Mouse (Mus musculus) hindbrain, postnatal 0 days (tissue): ENCODE results near the gene Otud4. TPM values are rescaled to one million over a fixed set of nuclear protein-coding genes. Genes with fewer than 3 reads are reported as not detected.
A peak's percentile ranks its signal among the peaks of the same experiment; 100 is the strongest.
"Not testable (repeated sequence)": the region's sequence is repeated elsewhere in the genome, so short reads cannot be mapped to it uniquely, and the experiment has no call there.

Experiments used
- ATAC-seq: fragments of 200-750 bp; cut with Nextera tagmentation; 2 replicates; pipeline ENCODE4 v1.8.0; 2017; ENCODE audit warnings: mild to moderate bottlenecking, moderate TSS enrichment, moderate library complexity
- DNase-seq: peaks from one replicate; pipeline ENCODE4 v3.0.0-alpha.2; 2015; ENCODE audit warnings: low spot score
- H3K27ac ChIP-seq: fragments of 300-500 bp; sonication (generic); 2 replicates; pipeline ENCODE4 v1.5.1; 2014; ENCODE audit warnings: mild to moderate bottlenecking
- H3K27me3 ChIP-seq: fragments of 300-500 bp; sonication (generic); 2 replicates; pipeline ENCODE4 v1.6.1; 2014; ENCODE audit warnings: low read length, mixed read lengths; ENCODE audit not compliant: insufficient read depth
- H3K36me3 ChIP-seq: fragments of 300-500 bp; sonication (generic); 2 replicates; pipeline ENCODE4 v1.6.1; 2014; ENCODE audit warnings: low read length, mixed read lengths; ENCODE audit not compliant: insufficient read depth
- H3K4me1 ChIP-seq: fragments of 300-500 bp; sonication (generic); 2 replicates; pipeline ENCODE4 v1.6.1; 2014; ENCODE audit warnings: antibody characterized with exemption, low read length, mixed read lengths; ENCODE audit not compliant: insufficient read depth
- H3K4me2 ChIP-seq: fragments of 300-500 bp; sonication (generic); 2 replicates; pipeline ENCODE4 v1.6.1; 2014; ENCODE audit warnings: low read depth, mild to moderate bottlenecking, low read length, moderate library complexity, mixed read lengths
- H3K4me3 ChIP-seq: fragments of 300-500 bp; sonication (generic); 2 replicates; pipeline ENCODE4 v1.5.1; 2014; ENCODE audit warnings: low read length
- H3K9ac ChIP-seq: fragments of 300-500 bp; sonication (generic); replicated peaks from 2 replicates; pipeline ENCODE4 v1.6.1; 2014; ENCODE audit warnings: mild to moderate bottlenecking, low read length, moderate library complexity, mixed read lengths
- H3K9me3 ChIP-seq: fragments of 300-500 bp; sonication (generic); 2 replicates; pipeline ENCODE4 v1.6.1; 2016; ENCODE audit warnings: low read length, mixed read lengths
- CTCF ChIP-seq: IDR thresholded peaks from 2 replicates; pipeline ENCODE4 v1.5.1; 2016; ENCODE audit warnings: antibody characterized with exemption, control low read depth, low read depth
- WGBS: fragments of 180-500 bp; shearing (Covaris S2); extraction: QIAGEN DNeasy Blood & Tissue Kit; methylation state at CpG from one replicate; pipeline ENCODE4 v1.1.7; 2014; 5-methylcytosine and 5-hydroxymethylcytosine counted together
- polyA plus RNA-seq: library from polyadenylated mRNA; unstranded; fragments of >200 nt; fragmentation: Nextera tagmentation; extraction: Ambion mirVana; gene quantifications from 2 replicates; pipeline ENCODE4 v1.2.1, GENCODE M21; 2015
- total RNA-seq: library from RNA; depleted of rRNA; stranded (reverse); fragments of >200 nt; gene quantifications from 2 replicates; pipeline ENCODE4 v1.2.3, GENCODE M21; 2014

Gene Otud4
- total and polyA plus RNA-seq, 2 experiments from 2014 or later: 6.1 to 26.0 TPM

- Histone ChIP-seq H3K9ac (no peak overlapping the region), H3K4me2 (no peak overlapping the region), H3K4me3 (no peak overlapping the region), H3K27me3 (no peaks in the 10 kb centered on the region), H3K36me3 (peaks cover 23% of the 10 kb centered on the region), H3K27ac (no peak overlapping the region), H3K4me1 (no peaks in the 10 kb centered on the region), H3K9me3 (no peaks in the 10 kb centered on the region)
- ATAC-seq: no peak
- TF ChIP-seq CTCF: no peak
- WGBS: 84% methylated on average over 4 of the region's 4 CpGs
- no peak for DNase-seq
These were observed 37.0 kb downstream of the Otud4 start for GRCm38 (mm10) chr8:79676461-79676860.

DNA sequence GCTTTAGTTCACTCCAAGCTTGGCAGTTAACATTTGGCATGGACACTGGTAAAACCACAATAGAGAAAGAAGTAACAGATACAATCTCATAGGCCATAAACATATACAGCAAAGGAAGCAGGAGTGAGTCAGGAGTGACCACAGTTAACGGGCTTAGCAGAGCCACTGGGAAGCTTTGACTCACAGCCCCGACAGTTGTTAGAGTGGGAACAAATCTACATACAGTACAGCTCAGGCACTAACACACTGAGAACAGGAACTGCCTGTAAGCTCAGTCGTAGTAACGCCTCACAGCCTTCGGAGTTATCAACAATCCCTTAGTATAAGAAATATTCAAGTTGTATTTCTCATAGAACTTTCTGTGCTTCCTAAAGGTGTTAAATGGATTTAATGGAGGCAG lies 39.6 kb downstream of the Otud4 start:
- 71% methylated on average over 5 of the region's 5 CpGs for WGBS

GRCm38 (mm10) chr8:79680083-79680482 lies 40.7 kb downstream of the Otud4 start:
- H3K36me3 ChIP-seq, H3K9ac ChIP-seq, H3K9me3 ChIP-seq, H3K27me3 ChIP-seq, H3K4me1 ChIP-seq, DNase-seq: not testable (repeated sequence)
- 0 out of 2 replicates have a peak overlapping the region, but pooled peaks have one; percentile 29 for H3K27ac ChIP-seq
- ATAC-seq: 0 out of 2 replicates have a peak, but pooled peaks have one; percentile 64
- peak overlapping the region; percentile 69 for H3K4me2 ChIP-seq
- 34% methylated on average over 10 of the region's 10 CpGs for WGBS
- H3K4me3 ChIP-seq: peak overlapping the region; percentile 40

More for the DNA sequence above, 39.6 kb downstream of the Otud4 start:
- Histone ChIP-seq H3K27ac (no peak overlapping the region), H3K9ac (no peak overlapping the region), H3K36me3 (peaks cover 8% of the 10 kb centered on the region; the same call in 1 of the 2 replicates), H3K4me3 (no peak overlapping the region), H3K9me3 (no peaks in the 10 kb centered on the region), H3K4me1 (no peaks in the 10 kb centered on the region), H3K4me2 (no peak overlapping the region), H3K27me3 (no peaks in the 10 kb centered on the region)
- no peak for TF ChIP-seq CTCF
- ATAC-seq: no peak
- DNase-seq: no peak

DNA sequence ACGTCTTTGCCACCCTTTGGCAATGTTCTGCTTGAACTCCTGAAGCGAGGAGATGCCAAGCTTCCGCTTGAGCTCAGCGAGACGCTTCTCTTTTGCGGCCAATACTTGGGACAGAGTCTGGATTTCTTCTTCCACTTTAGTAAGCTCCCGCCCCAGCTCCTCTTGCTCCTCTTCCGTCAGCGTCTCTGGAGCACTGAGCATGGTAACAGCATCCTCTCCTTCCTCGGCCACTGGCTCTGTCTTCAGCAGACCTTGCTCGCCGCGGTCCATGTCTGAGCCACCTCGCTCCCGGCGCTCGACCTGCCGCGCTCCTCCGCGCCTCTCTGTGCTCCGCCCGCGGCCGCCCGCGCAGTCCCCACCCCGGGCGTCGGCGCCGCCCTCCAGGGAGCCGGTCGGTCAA lies 41.1 kb downstream of the Otud4 start:
- no peaks in the 10 kb centered on the region for H3K9me3 ChIP-seq
- peak; percentile 44 for DNase-seq
- WGBS: 8% methylated on average over 34 of the region's 34 CpGs
- 0 out of 2 replicates have a peak overlapping the region, but pooled peaks have one; percentile 30 for H3K9ac ChIP-seq
- H3K4me1 ChIP-seq: no peaks in the 10 kb centered on the region
- H3K27ac ChIP-seq: peak overlapping the region; percentile 29; the same call in 1 of the 2 replicates
- peak; percentile 74 for ATAC-seq
- peak overlapping the region; percentile 40 for H3K4me3 ChIP-seq
- H3K36me3 ChIP-seq: peaks cover 8% of the 10 kb centered on the region; the same call in 1 of the 2 replicates
- TF ChIP-seq CTCF: no peak
- H3K27me3 ChIP-seq: no peaks in the 10 kb centered on the region
- peak overlapping the region; percentile 69 for H3K4me2 ChIP-seq

- Histone ChIP-seq H3K27ac (peak overlapping the region; percentile 29; the same call in 1 of the 2 replicates), H3K4me1 (no peaks in the 10 kb centered on the region), H3K27me3 (no peaks in the 10 kb centered on the region), H3K4me3 (peak overlapping the region; percentile 40), H3K9me3 (no peaks in the 10 kb centered on the region), H3K36me3 (peaks cover 8% of the 10 kb centered on the region; the same call in 1 of the 2 replicates), H3K9ac (0 out of 2 replicates have a peak overlapping the region, but pooled peaks have one; percentile 30), H3K4me2 (peak overlapping the region; percentile 69)
- no peak for TF ChIP-seq CTCF
- ATAC-seq (peak; percentile 28; the same call in 1 of the 2 replicates), DNase-seq (peak; percentile 7)
- 36% methylated on average over 2 of the region's 2 CpGs for WGBS
These were observed 41.5 kb downstream of the Otud4 start for GRCm38 (mm10) chr8:79680965-79681364.

- H3K27ac ChIP-seq, H3K4me3 ChIP-seq, H3K9ac ChIP-seq, H3K27me3 ChIP-seq, H3K4me2 ChIP-seq, H3K9me3 ChIP-seq, H3K4me1 ChIP-seq, DNase-seq, ATAC-seq: not testable (repeated sequence)
- WGBS: 89% methylated on average over 5 of the region's 5 CpGs
- H3K36me3 ChIP-seq: peaks cover 40% of the 10 kb centered on the region; the same call in 1 of the 2 replicates
These were observed 46.5 kb downstream of the Otud4 start for GRCm38 (mm10) chr8:79685927-79686326.

DNA sequence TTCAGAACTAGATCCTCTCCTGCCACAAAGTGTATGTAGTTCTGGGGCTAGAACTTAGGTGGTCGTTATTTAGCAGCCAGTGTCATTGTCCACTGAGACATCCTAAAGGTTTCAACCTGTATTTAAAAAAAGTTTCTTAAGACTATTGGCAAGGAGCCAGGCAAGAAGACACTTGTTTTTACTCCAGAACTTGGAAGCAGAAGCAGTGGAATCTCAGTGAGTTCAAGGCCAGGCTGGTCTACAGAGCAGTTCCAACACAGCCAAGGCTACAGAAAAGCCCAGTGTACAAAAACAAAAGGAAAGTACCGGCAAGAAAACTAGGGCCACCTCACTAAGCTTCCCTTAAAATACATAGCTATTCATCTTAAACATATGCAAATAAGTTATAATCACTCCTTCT lies 53.1 kb downstream of the Otud4 start:
- Histone ChIP-seq H3K9ac (no peak overlapping the region), H3K4me2 (no peak overlapping the region), H3K27me3 (no peaks in the 10 kb centered on the region), H3K36me3 (peaks cover 39% of the 10 kb centered on the region), H3K27ac (no peak overlapping the region), H3K4me3 (no peak overlapping the region), H3K9me3 (no peaks in the 10 kb centered on the region), H3K4me1 (no peaks in the 10 kb centered on the region)
- no peak for DNase-seq
- ATAC-seq: no peak
- WGBS: 78% methylated on average over 2 of the region's 2 CpGs
- TF ChIP-seq CTCF: no peak
